Mouse (Mus musculus) stomach, embryonic 14.5 days (tissue): ENCODE data around the gene Pecam1. TPM values are rescaled to one million over a fixed set of nuclear protein-coding genes. Genes with fewer than 3 reads are reported as not detected.
"Not testable (repeated sequence)": the region's sequence is repeated elsewhere in the genome, so short reads cannot be mapped to it uniquely, and the experiment has no call there.

Experiments
- ATAC-seq: fragments of 200-750 bp; cut with Nextera tagmentation; 2 replicates; pipeline ENCODE4 v1.8.0; 2017; ENCODE audit warnings: low read depth, moderate TSS enrichment; ENCODE audit not compliant: insufficient number of reproducible peaks, insufficient read depth, low FRiP score
- H3K27ac ChIP-seq: fragments of 300-500 bp; sonication (generic); 2 replicates; pipeline ENCODE4 v1.5.1; 2014; ENCODE audit warnings: mild to moderate bottlenecking, low read length, moderate library complexity, mixed read lengths
- H3K27me3 ChIP-seq: fragments of 300-500 bp; sonication (generic); 2 replicates; pipeline ENCODE4 v1.6.1; 2014; ENCODE audit warnings: low read length, control low read depth, mixed read lengths; ENCODE audit not compliant: control insufficient read depth, insufficient read depth
- H3K36me3 ChIP-seq: fragments of 300-500 bp; sonication (generic); 2 replicates; pipeline ENCODE4 v1.6.1; 2014; ENCODE audit warnings: mild to moderate bottlenecking, control low read depth, low read length, moderate library complexity, mixed read lengths; ENCODE audit not compliant: control insufficient read depth, insufficient read depth
- H3K4me1 ChIP-seq: fragments of 300-500 bp; sonication (generic); 2 replicates; pipeline ENCODE4 v1.6.1; 2014; ENCODE audit warnings: low read length, control low read depth, mixed read lengths; ENCODE audit not compliant: control insufficient read depth, insufficient read depth
- H3K4me2 ChIP-seq: fragments of 300-500 bp; sonication (generic); replicated peaks from 2 replicates; pipeline ENCODE4 v1.6.1; 2014; ENCODE audit warnings: low read depth, low read length, control low read depth
- H3K4me3 ChIP-seq: fragments of 300-500 bp; sonication (generic); 2 replicates; pipeline ENCODE4 v1.5.1; 2014; ENCODE audit warnings: low read depth, low read length, control low read depth
- H3K9ac ChIP-seq: fragments of 300-500 bp; sonication (generic); replicated peaks from 2 replicates; pipeline ENCODE4 v1.6.1; 2014; ENCODE audit warnings: low read depth, mild to moderate bottlenecking, control low read depth, low read length, moderate library complexity, mixed read lengths
- H3K9me3 ChIP-seq: fragments of 300-500 bp; sonication (generic); 2 replicates; pipeline ENCODE4 v1.6.1; 2016; ENCODE audit warnings: low read depth, low read length, control low read depth; ENCODE audit not compliant: control insufficient read depth
- WGBS: fragments of 180-500 bp; shearing (Covaris S2); extraction: QIAGEN DNeasy Blood & Tissue Kit; methylation state at CpG from one replicate; pipeline ENCODE4 v1.1.7; 2014; 5-methylcytosine and 5-hydroxymethylcytosine counted together
- polyA plus RNA-seq: library from polyadenylated mRNA; unstranded; fragments of >200 nt; fragmentation: Nextera tagmentation; extraction: Ambion mirVana; gene quantifications from 2 replicates; pipeline ENCODE4 v1.2.1, GENCODE M21; 2014

Pecam1 gene
- polyA plus RNA-seq, 1 experiment from 2014 or later: 41.9 TPM

DNA sequence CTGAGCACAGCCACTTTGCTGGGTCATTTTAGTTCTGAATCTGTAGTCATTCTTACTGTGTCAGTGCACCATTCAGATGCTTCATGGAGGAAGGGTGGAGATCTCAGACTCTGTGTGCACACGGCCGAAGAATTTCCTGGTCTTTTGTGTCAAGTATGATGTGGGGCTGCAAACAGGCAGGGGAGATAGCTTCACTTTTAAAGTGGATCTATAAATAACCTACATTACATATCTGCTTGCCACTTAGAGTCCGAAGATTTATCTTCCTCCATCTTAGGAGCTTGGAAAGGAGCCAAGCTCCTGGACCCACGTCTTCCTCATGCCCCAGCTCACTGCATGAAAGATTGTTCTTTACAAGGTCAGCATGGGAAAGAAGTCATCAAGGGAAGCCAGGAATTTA is 19.7 kb downstream of the Pecam1 start:
- no peaks in the 10 kb centered on the region for H3K27me3 ChIP-seq
- 25% methylated on average over 4 of the region's 4 CpGs for WGBS

DNA sequence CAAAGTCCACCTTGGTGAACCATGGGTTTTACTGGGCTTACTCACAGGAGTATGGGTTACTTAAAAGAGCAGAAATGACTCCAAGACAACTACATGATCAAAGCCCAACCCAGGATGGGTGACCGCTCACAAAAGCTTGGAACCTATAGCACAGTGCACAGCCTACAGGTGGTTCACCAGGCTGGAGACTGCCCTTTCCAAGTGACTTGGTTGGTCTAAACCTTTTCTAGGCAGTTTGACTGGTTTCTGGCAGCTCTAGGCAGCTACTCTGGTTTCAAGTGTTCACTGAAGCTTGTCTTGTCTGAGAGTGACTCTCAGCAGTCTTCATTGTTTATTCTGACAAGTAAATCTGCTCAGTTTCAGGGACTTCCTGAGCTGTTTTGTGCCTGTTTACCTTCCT is 20.8 kb downstream of the Pecam1 start:
- H3K27ac ChIP-seq: no peak overlapping the region; the same call in 1 of the 2 replicates
- no peak overlapping the region for H3K9ac ChIP-seq
- WGBS: 100% methylated on average over 1 of the region's 1 CpGs
- H3K9me3 ChIP-seq: no peaks in the 10 kb centered on the region
- no peaks in the 10 kb centered on the region for H3K27me3 ChIP-seq
- no peak for ATAC-seq
- H3K4me3 ChIP-seq: no peak overlapping the region
- no peaks in the 10 kb centered on the region for H3K36me3 ChIP-seq
- no peak overlapping the region for H3K4me2 ChIP-seq
- peaks cover 5% of the 10 kb centered on the region; the same call in 1 of the 2 replicates for H3K4me1 ChIP-seq

More for the DNA sequence above, 19.7 kb downstream of the Pecam1 start:
- peak; percentile 28; the same call in 1 of the 2 replicates for ATAC-seq
- Histone ChIP-seq H3K27ac (no peak overlapping the region; the same call in 1 of the 2 replicates), H3K36me3 (no peaks in the 10 kb centered on the region), H3K4me2 (no peak overlapping the region), H3K9me3 (no peaks in the 10 kb centered on the region), H3K4me3 (no peak overlapping the region), H3K4me1 (peaks cover 5% of the 10 kb centered on the region; the same call in 1 of the 2 replicates), H3K9ac (no peak overlapping the region)

DNA sequence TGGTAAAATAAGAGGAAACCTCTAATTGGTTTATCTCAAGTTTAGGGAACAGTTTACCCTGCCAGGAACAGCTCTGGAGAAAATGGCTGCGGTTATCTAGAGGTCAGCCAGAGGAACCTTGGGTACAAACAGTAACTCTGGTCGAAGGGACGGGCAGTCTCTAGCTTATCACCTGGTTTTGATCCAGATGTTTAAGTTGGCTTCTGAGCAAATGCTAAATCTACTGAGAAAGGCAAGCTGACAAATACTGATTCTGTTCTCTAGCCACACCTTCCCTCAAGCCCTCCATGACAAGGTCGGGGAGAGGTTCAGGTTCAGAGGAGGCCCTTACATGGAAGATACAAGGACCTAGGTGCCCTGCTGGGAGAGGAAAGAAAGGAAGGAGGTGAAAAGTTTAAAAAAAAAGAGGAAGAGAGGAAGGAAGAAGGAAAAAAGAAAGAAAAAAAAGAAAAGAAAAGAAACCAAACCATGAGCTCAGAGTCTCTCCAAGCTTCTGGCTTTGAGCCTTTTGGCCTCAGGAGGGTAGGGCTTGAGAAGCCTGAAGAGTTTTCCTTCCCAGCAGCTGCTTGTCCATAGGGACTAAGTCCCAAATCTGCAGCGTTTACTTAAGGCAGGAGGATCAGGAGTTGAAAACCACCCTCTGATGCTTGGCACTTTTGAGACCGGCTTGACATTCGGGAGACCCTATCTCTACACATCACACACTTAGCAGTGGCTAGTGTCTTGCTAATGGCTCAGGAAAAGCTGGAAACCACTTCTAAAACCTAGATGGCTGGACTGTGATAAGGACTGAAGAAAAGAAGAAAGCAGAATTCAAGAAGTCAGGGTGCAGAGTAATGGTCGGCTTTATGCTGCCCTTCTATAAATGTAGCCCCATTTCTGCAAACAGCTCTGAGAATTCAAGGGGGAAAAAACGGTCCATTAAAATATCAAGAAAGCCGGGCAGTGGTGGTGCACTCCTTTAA is 21.7 kb downstream of the Pecam1 start:
- no peak for ATAC-seq
- H3K4me2 ChIP-seq: no peak overlapping the region
- no peaks in the 10 kb centered on the region for H3K9me3 ChIP-seq
- H3K4me3 ChIP-seq: no peak overlapping the region
- no peaks in the 10 kb centered on the region for H3K27me3 ChIP-seq
- H3K27ac ChIP-seq: no peak overlapping the region; the same call in 1 of the 2 replicates
- peaks cover 5% of the 10 kb centered on the region; the same call in 1 of the 2 replicates for H3K4me1 ChIP-seq
- WGBS: 63% methylated on average over 10 of the region's 10 CpGs
- no peaks in the 10 kb centered on the region for H3K36me3 ChIP-seq
- no peak overlapping the region for H3K9ac ChIP-seq

- no peak overlapping the region for H3K9ac ChIP-seq
- no peak overlapping the region for H3K4me3 ChIP-seq
- no peak overlapping the region for H3K27ac ChIP-seq
- no peaks in the 10 kb centered on the region for H3K9me3 ChIP-seq
- peaks cover 9% of the 10 kb centered on the region for H3K4me1 ChIP-seq
- no peak for ATAC-seq
- H3K4me2 ChIP-seq: no peak overlapping the region
- no peaks in the 10 kb centered on the region for H3K36me3 ChIP-seq
- 61% methylated on average over 5 of the region's 5 CpGs for WGBS
- no peaks in the 10 kb centered on the region for H3K27me3 ChIP-seq
These were observed 22.5 kb downstream of the Pecam1 start for GRCm38 (mm10) chr11:106727967-106728366.

- not testable (repeated sequence) for H3K27me3 ChIP-seq, H3K4me3 ChIP-seq, H3K9me3 ChIP-seq, H3K36me3 ChIP-seq, ATAC-seq, H3K27ac ChIP-seq, H3K9ac ChIP-seq, H3K4me2 ChIP-seq
- 95% methylated on average over 9 of the region's 9 CpGs for whole genome bisulfite sequencing
- H3K4me1 ChIP-seq: peaks cover 10% of the 10 kb centered on the region; the same call in 1 of the 2 replicates
These were observed 25.6 kb downstream of the Pecam1 start for GRCm38 (mm10) chr11:106724916-106725235.

GRCm38 (mm10) chr11:106724176-106724915 is 26.1 kb downstream of the Pecam1 start:
- Histone ChIP-seq H3K9ac (no peak overlapping the region), H3K4me2 (no peak overlapping the region), H3K4me1 (peaks cover 10% of the 10 kb centered on the region; the same call in 1 of the 2 replicates), H3K27me3 (no peaks in the 10 kb centered on the region), H3K4me3 (no peak overlapping the region), H3K27ac (no peak overlapping the region), H3K9me3 (no peaks in the 10 kb centered on the region), H3K36me3 (no peaks in the 10 kb centered on the region)
- 85% methylated on average over 10 of the region's 10 CpGs for WGBS
- no peak for ATAC-seq

GRCm38 (mm10) chr11:106723611-106724125 is 26.8 kb downstream of the Pecam1 start:
- H3K9me3 ChIP-seq: no peaks in the 10 kb centered on the region
- no peak for ATAC-seq
- no peaks in the 10 kb centered on the region for H3K36me3 ChIP-seq
- no peak overlapping the region for H3K9ac ChIP-seq
- no peak overlapping the region for H3K4me2 ChIP-seq
- 62% methylated on average over 15 of the region's 15 CpGs for WGBS
- no peak overlapping the region for H3K4me3 ChIP-seq
- H3K4me1 ChIP-seq: peaks cover 9% of the 10 kb centered on the region; the same call in 1 of the 2 replicates
- H3K27me3 ChIP-seq: no peaks in the 10 kb centered on the region
- H3K27ac ChIP-seq: no peak overlapping the region

DNA sequence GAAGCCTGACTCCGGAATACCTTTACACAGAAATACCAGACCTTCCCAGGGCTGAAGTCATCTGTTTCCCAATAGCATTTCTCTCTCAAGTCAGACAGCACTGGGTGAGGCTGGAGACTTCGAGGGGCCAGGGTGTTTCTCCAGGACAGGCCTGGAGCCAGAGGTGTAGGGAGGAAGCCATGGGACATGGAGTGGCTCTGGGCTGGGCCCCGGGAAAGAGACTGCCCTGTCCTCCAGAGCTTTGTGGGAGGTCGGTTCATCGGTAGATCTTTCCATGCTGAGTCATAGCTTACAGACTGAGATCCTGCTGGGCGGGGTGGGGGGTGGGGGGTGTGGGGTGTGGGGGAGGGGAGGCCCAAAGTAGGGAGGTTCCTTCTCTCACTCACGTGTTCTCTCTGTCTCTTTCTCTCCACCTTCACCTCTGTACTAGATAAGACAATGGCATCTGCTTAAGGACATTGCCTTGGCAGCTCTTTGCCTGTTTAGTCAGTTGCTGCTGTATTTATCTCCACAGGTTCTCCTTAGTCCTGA is 27.5 kb downstream of the Pecam1 start:
- Histone ChIP-seq H3K36me3 (no peaks in the 10 kb centered on the region), H3K4me2 (no peak overlapping the region), H3K9ac (no peak overlapping the region), H3K27ac (no peak overlapping the region), H3K9me3 (no peaks in the 10 kb centered on the region), H3K27me3 (no peaks in the 10 kb centered on the region), H3K4me1 (peaks cover 8% of the 10 kb centered on the region; the same call in 1 of the 2 replicates), H3K4me3 (no peak overlapping the region)
- peak; percentile 76; the same call in 1 of the 2 replicates for ATAC-seq
- WGBS: 12% methylated on average over 7 of the region's 7 CpGs
